Comparison of ENCODE assay signal across 8 mouse cellular contexts in the genomic region with DNA sequence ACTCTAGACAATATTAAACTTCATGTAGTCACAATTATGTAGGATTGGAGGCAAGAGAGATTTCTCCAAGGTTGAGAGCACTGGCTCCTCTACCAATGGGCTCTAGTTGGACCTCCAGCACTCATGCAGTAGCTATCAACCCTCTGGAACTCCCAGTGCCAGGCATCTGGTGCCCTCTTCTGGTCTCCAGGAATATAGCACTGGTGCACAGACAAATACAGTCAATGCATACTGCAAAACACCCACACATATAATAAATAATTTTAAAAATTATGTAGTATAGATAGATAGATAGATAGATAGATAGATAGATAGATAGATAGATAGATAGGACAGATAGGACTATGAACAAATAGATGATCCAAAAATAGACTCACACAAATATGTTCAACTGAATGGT. TPM values are rescaled to one million over a fixed set of nuclear protein-coding genes. Genes with fewer than 3 reads are reported as not detected.
A peak's percentile ranks its signal among the peaks of the same experiment; 100 is the strongest.
DNase-seq lines count a peak whose midpoint lies in the region; ATAC-seq and TF ChIP-seq lines count a peak whose summit lies in the region.

No protein-coding gene starts in this region.

- H3K4me1 ChIP-seq in midbrain, postnatal 0 days (ENCODE audit: insufficient read depth, low read length): no peaks in the 10 kb centered on the region
- no peaks in the 10 kb centered on the region for H3K4me1 ChIP-seq in midbrain, embryonic 10.5 days
- no peaks in the 10 kb centered on the region for H3K4me1 ChIP-seq in stomach, postnatal 0 days (replicated peaks; ENCODE audit: control insufficient read depth, insufficient read depth)
- H3K4me1 ChIP-seq in hindbrain, embryonic 13.5 days (replicated peaks): no peaks in the 10 kb centered on the region

- no peak for ATAC-seq in midbrain, postnatal 0 days (ENCODE audit: low FRiP score)
- ATAC-seq in stomach, postnatal 0 days (ENCODE audit: low FRiP score, low TSS enrichment): no peak
- ATAC-seq in hindbrain, embryonic 13.5 days (ENCODE audit: low FRiP score): no peak

- TF ChIP-seq CTCF in midbrain, postnatal 0 days (IDR thresholded peaks at IDR 0.05): peak; percentile 48
- TF ChIP-seq CTCF in stomach, postnatal 0 days (IDR thresholded peaks at IDR 0.05; ENCODE audit: low read depth): peak; percentile 67

- peak; percentile 20 for DNase-seq in embryo, embryonic 10 days (ENCODE audit: low spot score)
- no peak for DNase-seq in embryo, embryonic 9.5 days (ENCODE audit: extremely low spot score)
- DNase-seq in midbrain, postnatal 0 days (ENCODE audit: low spot score): no peak
- DNase-seq in midbrain, embryonic 10.5 days (ENCODE audit: low spot score): no peak
- DNase-seq in embryo, embryonic 10.5 days (ENCODE audit: low spot score): peak; percentile 34
- DNase-seq in stomach, postnatal 0 days (ENCODE audit: low spot score): peak; percentile 32
- DNase-seq in yolk sac, embryonic 10.5 days (ENCODE audit: low spot score): no peak

- no peak for TF ChIP-seq EP300 in stomach, postnatal 0 days (optimal IDR thresholded peaks at IDR 0.05)

- no peak overlapping the region for H3K4me3 ChIP-seq in midbrain, postnatal 0 days (ENCODE audit: low read depth, low read length)
- no peak overlapping the region for H3K4me3 ChIP-seq in midbrain, embryonic 10.5 days
- H3K4me3 ChIP-seq in stomach, postnatal 0 days (ENCODE audit: low read depth, low read length): no peak overlapping the region
- H3K4me3 ChIP-seq in hindbrain, embryonic 13.5 days: no peak overlapping the region

- peaks cover 57% of the 10 kb centered on the region for H3K36me3 ChIP-seq in midbrain, postnatal 0 days (ENCODE audit: insufficient read depth, low read length)
- peaks cover 77% of the 10 kb centered on the region for H3K36me3 ChIP-seq in midbrain, embryonic 10.5 days
- H3K36me3 ChIP-seq in stomach, postnatal 0 days (ENCODE audit: control insufficient read depth, insufficient read depth, low read length): peaks cover 28% of the 10 kb centered on the region
- peaks cover 84% of the 10 kb centered on the region for H3K36me3 ChIP-seq in hindbrain, embryonic 13.5 days

- H3K9ac ChIP-seq in midbrain, postnatal 0 days (replicated peaks; ENCODE audit: low read length, poor library complexity, severe bottlenecking): no peak overlapping the region
- H3K9ac ChIP-seq in stomach, postnatal 0 days (ENCODE audit: low read length): no peak overlapping the region
- no peak overlapping the region for H3K9ac ChIP-seq in hindbrain, embryonic 13.5 days

- no peak overlapping the region for H3K4me2 ChIP-seq in midbrain, postnatal 0 days (ENCODE audit: low read depth, low read length, poor library complexity, severe bottlenecking)
- no peak overlapping the region for H3K4me2 ChIP-seq in stomach, postnatal 0 days (replicated peaks; ENCODE audit: low read depth)
- no peak overlapping the region for H3K4me2 ChIP-seq in hindbrain, embryonic 13.5 days

- H3K27me3 ChIP-seq in midbrain, postnatal 0 days (ENCODE audit: insufficient read depth, low read length): no peaks in the 10 kb centered on the region
- no peaks in the 10 kb centered on the region for H3K27me3 ChIP-seq in midbrain, embryonic 10.5 days (ENCODE audit: low read depth, poor library complexity, severe bottlenecking)
- H3K27me3 ChIP-seq in stomach, postnatal 0 days (ENCODE audit: control insufficient read depth, insufficient read depth, low read length): no peaks in the 10 kb centered on the region
- H3K27me3 ChIP-seq in hindbrain, embryonic 13.5 days: no peaks in the 10 kb centered on the region

- H3K9me3 ChIP-seq in midbrain, postnatal 0 days (ENCODE audit: low read length): no peaks in the 10 kb centered on the region
- no peaks in the 10 kb centered on the region for H3K9me3 ChIP-seq in midbrain, embryonic 10.5 days (replicated peaks)
- H3K9me3 ChIP-seq in stomach, postnatal 0 days (ENCODE audit: control insufficient read depth, low read length): no peaks in the 10 kb centered on the region
- H3K9me3 ChIP-seq in hindbrain, embryonic 13.5 days: peaks cover 3% of the 10 kb centered on the region; the same call in 1 of the 2 replicates

- no peak overlapping the region for H3K27ac ChIP-seq in midbrain, postnatal 0 days (ENCODE audit: low read depth, low read length)
- H3K27ac ChIP-seq in midbrain, embryonic 10.5 days (replicated peaks): no peak overlapping the region
- H3K27ac ChIP-seq in stomach, postnatal 0 days (replicated peaks): no peak overlapping the region
- no peak overlapping the region for H3K27ac ChIP-seq in hindbrain, embryonic 13.5 days

RNA-seq across cellular contexts. Expression of a gene that starts 28.8 kb away (rescaled TPM):
- total RNA-seq in midbrain, postnatal 0 days (2014; rRNA removed): 3.1 and 4.5 TPM in 2 replicates
- polyA plus RNA-seq in midbrain, postnatal 0 days (2015; fragmentation: Nextera tagmentation; extraction: Ambion mirVana): 2.3 and 2.4 TPM in 2 replicates
- polyA plus RNA-seq in midbrain, embryonic 10.5 days (2016; fragmentation: Nextera tagmentation; extraction: Ambion mirVana): 5.2 and 5.6 TPM in 2 replicates
- 11.4 and 11.6 TPM in 2 replicates for polyA plus RNA-seq in stomach, postnatal 0 days (2015; fragmentation: Nextera tagmentation; extraction: Ambion mirVana)
- 2.3 and 2.4 TPM in 2 replicates for polyA plus RNA-seq in hindbrain, embryonic 13.5 days (2015; fragmentation: Nextera tagmentation; extraction: Ambion mirVana)

RNA-seq across cellular contexts. Expression of a gene that starts 51.6 kb away (rescaled TPM):
- 471 and 481 TPM in 2 replicates for total RNA-seq in midbrain, postnatal 0 days (2014; rRNA removed)
- polyA plus RNA-seq in midbrain, postnatal 0 days (2015; fragmentation: Nextera tagmentation; extraction: Ambion mirVana): 179 and 185 TPM in 2 replicates
- polyA plus RNA-seq in midbrain, embryonic 10.5 days (2016; fragmentation: Nextera tagmentation; extraction: Ambion mirVana): 4.7 and 8.9 TPM in 2 replicates
- polyA plus RNA-seq in stomach, postnatal 0 days (2015; fragmentation: Nextera tagmentation; extraction: Ambion mirVana): 44.9 and 59.2 TPM in 2 replicates
- 58.4 and 59.3 TPM in 2 replicates for polyA plus RNA-seq in hindbrain, embryonic 13.5 days (2015; fragmentation: Nextera tagmentation; extraction: Ambion mirVana)

RNA-seq across cellular contexts. Expression of a gene that starts 52.7 kb away (rescaled TPM):
- 48.3 and 57.8 TPM in 2 replicates for total RNA-seq in midbrain, postnatal 0 days (2014; rRNA removed)
- 55.2 and 56.8 TPM in 2 replicates for polyA plus RNA-seq in midbrain, postnatal 0 days (2015; fragmentation: Nextera tagmentation; extraction: Ambion mirVana)
- polyA plus RNA-seq in midbrain, embryonic 10.5 days (2016; fragmentation: Nextera tagmentation; extraction: Ambion mirVana): 24.6 and 25.0 TPM in 2 replicates
- polyA plus RNA-seq in stomach, postnatal 0 days (2015; fragmentation: Nextera tagmentation; extraction: Ambion mirVana): 13.2 and 14.8 TPM in 2 replicates
- polyA plus RNA-seq in hindbrain, embryonic 13.5 days (2015; fragmentation: Nextera tagmentation; extraction: Ambion mirVana): 39.8 and 40.0 TPM in 2 replicates

Comparison
In these comparisons a context has a peak if more than half of its experiments do, and no peak if none do; other contexts are left out.
1. DNase-seq: peak in embryo, embryonic 10 days (single experiment), embryo, embryonic 10.5 days (single experiment) and stomach, postnatal 0 days (single experiment); none in embryo, embryonic 9.5 days (single experiment), midbrain, postnatal 0 days (single experiment), midbrain, embryonic 10.5 days (single experiment) and yolk sac, embryonic 10.5 days (single experiment).